Mouse (Mus musculus) liver, postnatal 0 days (tissue): ENCODE measurements around the gene Aicda.

Experiments used
- CTCF ChIP-seq: sonication (generic); IDR thresholded peaks from 2 replicates; pipeline ENCODE4 v1.5.1; 2016; ENCODE audit warnings: antibody characterized with exemption, low read depth
- EP300 ChIP-seq: IDR thresholded peaks from 2 replicates; pipeline ENCODE4 v1.6.1; 2016; ENCODE audit warnings: antibody characterized with exemption, low read depth, mild to moderate bottlenecking

GRCm38 (mm10) chr6:122505041-122505440, 48.6 kb upstream of the Aicda start:
- TF ChIP-seq EP300 (no peak), CTCF (no peak)
